Mouse (Mus musculus) cortical plate, adult 2 months (tissue): ENCODE data around the gene Vmn1r54.

Experiments
- CTCF ChIP-seq: fragments of 200-500 bp; IDR thresholded peaks from 2 replicates; pipeline ENCODE4 v1.5.1; 2011; ENCODE audit warnings: mild to moderate bottlenecking, control low read depth, low read length; ENCODE audit not compliant: insufficient read depth; ENCODE audit errors: extremely low read depth
- POLR2A ChIP-seq: fragments of 200-500 bp; IDR thresholded peaks from 2 replicates; pipeline ENCODE4 v1.6.1; 2011; ENCODE audit warnings: mild to moderate bottlenecking, low read length, control low read depth; ENCODE audit not compliant: insufficient read depth; ENCODE audit errors: extremely low read depth

DNA sequence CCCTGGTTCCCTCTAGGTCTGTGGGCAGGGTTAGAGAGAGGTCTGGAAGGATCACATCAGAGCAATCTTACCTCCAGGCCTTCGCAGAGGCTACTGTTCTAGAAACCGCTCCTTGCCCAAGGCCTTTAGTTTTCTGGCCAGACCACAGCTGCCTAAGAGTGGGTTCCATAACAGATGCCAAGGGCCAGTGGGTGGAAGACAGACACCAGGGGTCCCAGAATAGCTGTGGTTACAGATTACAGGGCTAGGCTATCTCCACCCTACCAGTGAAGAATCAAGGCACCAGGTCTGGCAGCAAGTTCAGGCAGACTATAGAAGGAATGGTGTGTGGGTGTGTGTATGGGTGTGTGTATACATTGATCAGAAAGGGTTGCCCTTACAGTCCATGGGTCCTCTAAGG, 72.9 kb downstream of the Vmn1r54 start:
- no peak for TF ChIP-seq CTCF
- no peak for TF ChIP-seq POLR2A
